Mouse (Mus musculus) layer of hippocampus, postnatal 25 days (tissue): ENCODE measurements around the gene Gm9922. TPM values are rescaled to one million over a fixed set of nuclear protein-coding genes. Genes with fewer than 3 reads are reported as not detected.

Experiments
- DNase-seq, 2 experiments: peaks; one replicate each; pipeline ENCODE4 v3.0.0; 2022; ENCODE audit warnings: mixed read lengths in 2 of 2, low spot score in 1 of 2; ENCODE audit errors: extremely low spot score in 1 of 2
- total RNA-seq, 2 experiments: library from RNA; stranded (reverse); gene quantifications; 2 replicates each; pipeline ENCODE4 v1.2.3; 2021

The Gm9922 gene
- total RNA-seq: under 1 TPM in 1 of 2 experiments, not detected in 1; 0.74 TPM

GRCm38 (mm10) chr14:101729237-101729971 lies at the start of gene Gm9922, which contains the start of gene Lmo7:
Gm9922 (minus strand) TSS chr14:101729814.
Lmo7 (plus strand) TSS chr14:101729957.
- peak; percentile 8 to 13 for DNase-seq

DNA sequence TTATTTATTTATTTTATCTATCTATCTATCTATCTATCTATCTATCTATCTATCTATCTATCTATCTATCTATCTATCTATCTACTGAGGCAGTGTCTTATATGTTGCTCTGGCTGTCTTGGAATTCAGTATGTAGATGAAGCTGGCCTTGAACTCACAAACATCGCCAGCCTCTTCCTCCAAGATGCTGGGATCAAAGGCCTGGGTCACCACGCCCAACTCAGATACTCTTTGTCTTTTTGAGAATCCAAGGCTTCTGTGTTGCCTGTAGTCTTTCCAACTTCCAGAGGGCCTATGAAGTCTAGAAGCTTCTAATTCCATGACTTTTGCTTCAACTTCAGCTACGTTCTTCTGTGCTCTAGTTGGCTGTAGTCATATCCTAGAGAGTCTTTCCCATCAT lies 48.8 kb upstream of the Gm9922 start:
- no peak for DNase-seq

DNA sequence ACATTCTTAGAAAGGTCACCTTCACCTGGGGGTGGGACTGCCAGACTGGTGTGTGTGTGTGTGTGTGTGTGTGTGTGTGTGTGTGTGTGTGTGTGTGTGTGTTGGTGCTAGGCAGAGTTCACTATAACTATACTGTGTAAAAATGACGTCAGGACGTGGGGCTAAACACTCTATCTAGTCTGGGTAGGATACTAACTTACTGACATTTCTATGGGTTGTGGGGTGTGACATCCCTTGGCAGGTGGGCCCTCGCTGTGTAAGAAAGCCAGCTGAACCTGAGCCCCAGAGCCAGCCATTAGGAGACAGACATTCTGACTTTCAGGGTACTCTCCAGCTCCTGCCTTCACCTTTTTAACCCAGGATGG lies 47.5 kb upstream of the Gm9922 start:
- DNase-seq: no peak

GRCm38 (mm10) chr14:101776296-101777128 lies 46.9 kb upstream of the Gm9922 start:
- no peak for DNase-seq

DNA sequence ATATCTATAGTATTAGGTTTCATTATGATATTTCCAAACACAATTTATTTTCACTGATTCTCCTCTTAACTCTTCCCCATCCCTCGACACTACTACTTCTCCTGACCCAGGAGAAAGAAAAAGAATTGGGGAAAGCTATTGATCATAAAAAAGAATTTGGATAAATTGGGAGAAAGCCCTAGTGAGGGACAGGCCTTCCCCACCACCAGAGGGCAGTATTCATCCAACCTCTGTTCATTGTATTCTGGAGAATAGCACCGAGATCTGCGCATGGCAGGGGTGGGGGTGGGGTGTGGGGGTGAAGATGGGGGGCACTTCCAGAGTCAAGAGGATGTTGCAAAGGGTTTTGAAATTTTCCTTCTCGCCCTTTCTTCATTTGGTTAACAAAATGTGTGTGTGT lies 45.0 kb upstream of the Gm9922 start:
- peak in 1 of 2 experiments; percentile 29 for DNase-seq

- no peak for DNase-seq
These were observed 42.1 kb upstream of the Gm9922 start for GRCm38 (mm10) chr14:101771756-101772155.

- no peak for DNase-seq
These were observed 41.7 kb upstream of the Gm9922 start for GRCm38 (mm10) chr14:101771336-101771735.

- DNase-seq: no peak
These were observed 34.2 kb upstream of the Gm9922 start for GRCm38 (mm10) chr14:101763762-101764295.

DNA sequence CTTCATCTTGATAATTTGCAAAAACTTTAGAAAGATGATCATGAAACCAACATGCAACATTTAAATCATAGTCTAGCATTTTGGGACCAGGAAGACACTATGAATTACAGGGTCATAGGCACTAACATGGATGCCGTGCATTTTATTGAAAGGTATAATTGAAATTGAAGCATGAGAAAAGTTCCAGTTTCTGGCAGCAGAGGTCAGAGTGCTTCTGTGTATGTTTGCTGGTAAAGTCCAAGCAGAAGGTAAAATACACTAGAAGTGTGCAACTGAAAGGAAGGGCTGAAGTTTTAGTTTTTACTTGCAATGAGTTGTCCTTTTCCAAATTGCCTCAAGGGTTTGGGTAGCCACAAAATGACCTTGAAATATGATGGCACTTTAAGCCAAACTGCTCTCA lies 32.7 kb upstream of the Gm9922 start:
- DNase-seq: no peak

DNA sequence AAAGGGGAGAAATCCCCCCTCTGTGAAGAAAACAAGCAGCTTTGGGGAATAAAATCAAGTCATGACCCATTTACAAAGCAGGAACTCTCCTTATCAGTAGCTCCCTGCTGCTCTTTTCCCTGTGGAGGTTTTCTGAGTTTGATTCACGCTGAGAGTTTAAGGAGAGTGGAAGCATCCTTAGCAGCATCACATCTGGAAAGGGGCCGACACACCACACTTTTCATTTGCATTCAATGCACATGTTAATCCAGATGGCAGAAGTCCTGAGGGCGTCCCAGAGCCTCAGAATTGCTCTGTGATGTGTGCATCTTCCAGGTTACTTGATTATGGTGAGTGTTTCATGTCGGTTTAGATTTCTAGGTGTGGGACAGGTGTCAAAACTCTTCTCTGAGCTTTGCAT lies 25.8 kb upstream of the Gm9922 start:
- no peak for DNase-seq

GRCm38 (mm10) chr14:101750910-101751309 lies 21.3 kb upstream of the Gm9922 start:
- DNase-seq: no peak

DNA sequence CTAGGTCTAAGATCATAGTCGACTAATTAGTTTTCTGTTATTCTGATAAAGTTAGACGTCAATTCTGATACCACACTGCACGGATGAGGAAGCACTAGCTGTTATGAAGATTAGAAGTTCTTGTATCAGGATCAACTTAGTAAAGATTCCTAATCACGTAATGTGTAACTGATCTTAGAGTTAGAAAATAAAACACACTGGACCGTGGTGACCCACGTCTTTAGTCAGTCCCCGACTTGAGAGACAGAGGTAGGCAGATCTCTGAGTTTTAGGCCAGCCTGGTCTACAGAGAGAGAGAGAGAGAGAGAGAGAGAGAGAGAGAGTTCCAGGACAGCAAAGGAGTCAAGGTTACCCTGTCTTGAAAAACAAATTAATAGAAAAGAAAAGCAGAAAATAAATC lies 18.8 kb upstream of the Gm9922 start:
- no peak for DNase-seq

DNA sequence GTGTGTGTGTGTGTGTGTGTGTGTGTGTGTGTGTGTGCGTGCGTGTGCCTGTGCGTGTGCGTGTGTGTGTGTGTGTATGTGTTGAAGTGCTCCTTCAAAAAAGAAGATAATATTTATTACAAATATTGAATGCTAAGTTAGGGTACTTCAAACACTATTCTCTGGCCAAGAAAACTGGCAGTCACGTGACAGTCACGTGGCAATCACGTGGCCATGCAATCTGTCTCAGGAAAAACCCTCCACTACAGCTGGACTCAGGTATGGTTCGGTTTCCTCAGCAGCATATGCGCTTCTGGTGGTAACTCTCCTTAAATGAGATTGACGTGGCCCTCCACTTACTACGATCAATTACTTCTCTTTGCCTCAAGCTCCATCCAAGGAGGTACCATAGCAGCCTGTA lies 18.2 kb upstream of the Gm9922 start:
- DNase-seq: no peak

DNA sequence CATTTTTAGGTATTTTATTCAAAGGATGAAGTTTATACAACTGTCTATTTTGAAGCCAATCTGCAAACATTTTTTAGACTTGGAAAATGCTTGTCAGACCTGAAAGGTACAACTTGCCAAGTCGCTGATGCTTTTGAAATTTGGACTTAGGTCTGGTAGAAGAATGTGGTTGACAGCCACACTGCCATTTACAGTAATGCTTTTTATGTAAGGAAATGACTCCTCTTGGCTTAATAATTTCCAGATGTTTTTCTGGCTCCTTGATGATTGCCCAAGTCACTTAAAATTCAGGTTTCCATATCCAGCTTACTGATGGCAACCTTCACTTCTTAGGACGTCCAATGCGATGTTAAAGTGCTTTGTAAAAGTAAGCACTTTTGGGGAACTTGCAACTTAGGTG lies 17.0 kb upstream of the Gm9922 start:
- DNase-seq: no peak

DNA sequence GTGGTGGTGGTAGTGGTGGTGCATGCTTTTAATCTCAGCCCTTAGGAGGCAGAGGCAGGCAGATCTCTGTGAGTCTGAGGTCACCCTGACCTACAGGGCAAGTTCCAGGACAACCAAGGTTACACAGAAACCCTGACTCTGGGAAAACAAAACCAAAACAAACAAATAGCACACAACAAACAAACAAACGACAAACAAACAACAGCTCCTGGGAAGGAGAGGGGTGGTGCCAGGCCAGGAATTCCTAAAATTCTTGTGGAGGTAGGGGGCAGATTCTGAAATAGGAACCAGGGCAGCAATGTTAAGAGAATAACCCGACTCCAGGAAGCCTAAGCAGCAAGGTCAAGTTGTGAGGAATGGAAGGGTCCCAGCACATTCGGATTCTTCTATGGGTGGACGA lies 7.9 kb upstream of the Gm9922 start:
- DNase-seq: no peak

- no peak for DNase-seq
These were observed 4.1 kb upstream of the Gm9922 start for GRCm38 (mm10) chr14:101733542-101734303.

- no peak for DNase-seq
These were observed 518 bp upstream of the Gm9922 start for GRCm38 (mm10) chr14:101729972-101730692.

DNA sequence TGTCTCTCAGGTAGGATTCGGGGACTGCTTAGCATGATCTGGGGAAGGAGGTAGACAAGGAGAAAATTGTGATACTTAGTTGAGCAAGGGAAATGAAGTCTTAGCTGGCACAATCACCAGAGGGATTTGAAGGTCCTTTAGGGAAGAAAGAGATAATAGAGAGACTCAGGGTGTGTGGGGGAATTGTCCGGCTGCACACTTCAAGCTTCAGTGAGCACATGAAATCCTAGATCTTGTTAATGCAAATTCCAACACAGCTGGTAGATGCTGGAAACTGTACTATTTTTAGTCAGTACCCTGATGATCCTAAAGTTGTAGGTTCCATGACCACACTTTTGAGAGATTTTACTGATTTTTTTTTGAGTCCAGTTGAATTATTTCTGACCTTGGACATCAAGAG lies 15.2 kb downstream of the Gm9922 start:
- no peak for DNase-seq

DNA sequence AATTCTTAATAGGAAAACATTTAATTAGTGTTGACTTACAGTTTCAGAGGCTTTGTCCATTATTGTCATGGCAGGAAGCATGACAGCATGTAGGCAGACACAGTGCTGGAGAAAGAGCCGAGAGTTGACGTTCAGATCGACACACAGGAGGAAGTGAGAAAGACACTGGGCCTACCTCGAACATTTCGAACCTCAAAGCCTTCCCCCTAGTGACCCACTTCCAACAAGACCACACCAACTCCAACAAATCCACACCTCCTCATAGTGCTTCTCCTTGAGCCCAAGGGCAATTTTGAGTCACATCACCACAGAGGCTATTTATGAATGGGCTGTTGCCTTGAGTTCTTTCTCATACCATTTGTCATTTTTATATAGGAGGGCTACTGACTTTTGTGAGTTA lies 22.5 kb downstream of the Gm9922 start:
- DNase-seq: no peak

DNA sequence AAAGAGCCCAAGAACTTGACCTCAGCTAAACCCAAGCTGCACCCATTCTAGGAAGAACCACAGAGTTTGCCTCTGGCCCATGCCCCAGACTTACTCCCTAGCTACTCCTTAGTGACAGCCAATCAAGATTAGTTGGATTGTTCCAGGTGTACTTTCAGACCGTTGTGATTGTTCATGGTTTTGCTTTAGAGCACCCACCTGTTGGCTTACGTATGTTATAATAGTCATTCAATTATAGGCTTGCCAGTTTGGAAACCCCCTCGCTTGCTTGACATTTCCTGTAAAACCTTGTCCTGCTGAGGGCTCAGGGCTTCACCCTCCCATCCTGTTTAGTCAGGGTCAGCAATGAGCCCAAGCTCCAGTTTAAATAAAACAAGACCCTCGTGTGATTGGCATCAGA lies 25.1 kb downstream of the Gm9922 start:
- no peak for DNase-seq
